Mouse (Mus musculus): ENCODE measurements around the gene Plxdc1. TPM values are rescaled to one million over a fixed set of nuclear protein-coding genes. Genes with fewer than 3 reads are reported as not detected.

The Plxdc1 gene
- polyA plus RNA-seq, 1 experiment = 11.9 TPM

GRCm38 (mm10) chr11:97945031-97945430 lies 41.2 kb downstream of the Plxdc1 start:
- H3K4me1 ChIP-seq (ENCODE audit: control insufficient read depth, insufficient read depth, low read length) = peaks cover 5% of the 10 kb centered on the region
- WGBS = 87% methylated on average over 10 of the region's 10 CpGs
- H3K4me3 ChIP-seq (replicated peaks; ENCODE audit: control insufficient read depth, low read depth, low read length) = no peak overlapping the region
- TF ChIP-seq POLR2A (IDR thresholded peaks at IDR 0.05; ENCODE audit: borderline replicate concordance, control insufficient read depth, low read depth, low read length) (no peak), CTCF (IDR thresholded peaks at IDR 0.05; ENCODE audit: control insufficient read depth, insufficient read depth, low read length) (no peak)
- H3K27ac ChIP-seq (ENCODE audit: control insufficient read depth, insufficient read depth, low read depth, low read length, poor library complexity) = no peak overlapping the region

DNA sequence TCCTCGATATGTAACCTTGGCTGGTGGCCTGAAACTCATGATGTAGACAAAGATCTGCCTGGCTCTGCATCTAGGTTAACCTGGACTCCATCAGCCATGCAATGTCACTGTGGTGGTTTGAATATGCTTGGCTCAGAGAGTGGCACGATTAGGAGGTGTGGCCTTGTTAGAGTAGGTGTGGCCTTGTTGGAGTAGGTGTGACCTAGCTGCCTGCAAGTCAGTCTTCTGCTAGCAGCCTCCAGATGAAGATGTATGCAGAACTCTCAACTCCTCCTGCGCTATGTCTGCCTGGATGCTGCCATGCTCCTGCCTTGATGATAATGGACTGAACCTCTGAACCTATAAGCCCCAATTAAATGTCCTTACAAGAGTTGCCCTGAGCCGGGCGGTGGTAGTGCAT lies 43.0 kb downstream of the Plxdc1 start:
- H3K4me1 ChIP-seq (ENCODE audit: control insufficient read depth, insufficient read depth, low read length) = peaks cover 3% of the 10 kb centered on the region; the same call in 1 of the 2 replicates
- TF ChIP-seq CTCF (IDR thresholded peaks at IDR 0.05; ENCODE audit: control insufficient read depth, insufficient read depth, low read length) (no peak), POLR2A (IDR thresholded peaks at IDR 0.05; ENCODE audit: borderline replicate concordance, control insufficient read depth, low read depth, low read length) (no peak)
- WGBS = 61% methylated on average over 5 of the region's 5 CpGs
- H3K27ac ChIP-seq (ENCODE audit: control insufficient read depth, insufficient read depth, low read depth, low read length, poor library complexity) = no peak overlapping the region
- H3K4me3 ChIP-seq (replicated peaks; ENCODE audit: control insufficient read depth, low read depth, low read length) = no peak overlapping the region

- WGBS = 34% methylated on average over 15 of the region's 15 CpGs
- Histone ChIP-seq H3K4me3 (replicated peaks; ENCODE audit: control insufficient read depth, low read depth, low read length) (no peak overlapping the region), H3K4me1 (ENCODE audit: control insufficient read depth, insufficient read depth, low read length) (peaks cover 3% of the 10 kb centered on the region; the same call in 1 of the 2 replicates), H3K27ac (ENCODE audit: control insufficient read depth, insufficient read depth, low read depth, low read length, poor library complexity) (no peak overlapping the region)
- TF ChIP-seq POLR2A (IDR thresholded peaks at IDR 0.05; ENCODE audit: borderline replicate concordance, control insufficient read depth, low read depth, low read length) (no peak), CTCF (IDR thresholded peaks at IDR 0.05; ENCODE audit: control insufficient read depth, insufficient read depth, low read length) (no peak)
Observed at GRCm38 (mm10) chr11:97942420-97943111, 43.7 kb downstream of the Plxdc1 start.

- Histone ChIP-seq H3K4me1 (ENCODE audit: control insufficient read depth, insufficient read depth, low read length) (peaks cover 3% of the 10 kb centered on the region; the same call in 1 of the 2 replicates), H3K27ac (ENCODE audit: control insufficient read depth, insufficient read depth, low read depth, low read length, poor library complexity) (no peak overlapping the region), H3K4me3 (replicated peaks; ENCODE audit: control insufficient read depth, low read depth, low read length) (no peak overlapping the region)
- 78% methylated on average over 2 of the region's 2 CpGs for WGBS
- TF ChIP-seq CTCF (IDR thresholded peaks at IDR 0.05; ENCODE audit: control insufficient read depth, insufficient read depth, low read length) (no peak), POLR2A (IDR thresholded peaks at IDR 0.05; ENCODE audit: borderline replicate concordance, control insufficient read depth, low read depth, low read length) (no peak)
Observed at GRCm38 (mm10) chr11:97937469-97938105, 48.7 kb downstream of the Plxdc1 start.

DNA sequence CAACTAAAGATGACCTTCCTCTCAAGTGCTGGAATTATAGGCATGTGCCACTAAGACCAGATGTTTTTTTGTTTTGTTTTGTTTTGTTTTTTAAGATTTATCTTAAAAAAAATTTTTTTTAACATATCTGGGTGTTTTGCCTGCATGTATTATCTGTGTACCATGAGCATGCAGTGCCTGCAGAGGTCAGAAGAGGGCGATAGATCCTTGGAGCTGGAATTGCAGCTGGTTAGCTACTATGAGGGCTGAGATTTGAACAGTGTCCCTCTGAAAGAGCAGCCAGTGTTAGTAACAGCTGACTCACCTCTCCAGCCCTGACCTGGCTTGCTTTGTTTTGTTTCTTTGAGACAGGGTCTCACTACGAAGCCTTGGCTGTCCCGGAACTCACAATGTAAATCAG lies 49.5 kb downstream of the Plxdc1 start:
- H3K27ac ChIP-seq (ENCODE audit: control insufficient read depth, insufficient read depth, low read depth, low read length, poor library complexity) = no peak overlapping the region
- WGBS = 58% methylated on average over 3 of the region's 3 CpGs
- no peaks in the 10 kb centered on the region for H3K4me1 ChIP-seq (ENCODE audit: control insufficient read depth, insufficient read depth, low read length)
- H3K4me3 ChIP-seq (replicated peaks; ENCODE audit: control insufficient read depth, low read depth, low read length) = no peak overlapping the region
- TF ChIP-seq CTCF (IDR thresholded peaks at IDR 0.05; ENCODE audit: control insufficient read depth, insufficient read depth, low read length) (peak; percentile 79), POLR2A (IDR thresholded peaks at IDR 0.05; ENCODE audit: borderline replicate concordance, control insufficient read depth, low read depth, low read length) (no peak)

DNA sequence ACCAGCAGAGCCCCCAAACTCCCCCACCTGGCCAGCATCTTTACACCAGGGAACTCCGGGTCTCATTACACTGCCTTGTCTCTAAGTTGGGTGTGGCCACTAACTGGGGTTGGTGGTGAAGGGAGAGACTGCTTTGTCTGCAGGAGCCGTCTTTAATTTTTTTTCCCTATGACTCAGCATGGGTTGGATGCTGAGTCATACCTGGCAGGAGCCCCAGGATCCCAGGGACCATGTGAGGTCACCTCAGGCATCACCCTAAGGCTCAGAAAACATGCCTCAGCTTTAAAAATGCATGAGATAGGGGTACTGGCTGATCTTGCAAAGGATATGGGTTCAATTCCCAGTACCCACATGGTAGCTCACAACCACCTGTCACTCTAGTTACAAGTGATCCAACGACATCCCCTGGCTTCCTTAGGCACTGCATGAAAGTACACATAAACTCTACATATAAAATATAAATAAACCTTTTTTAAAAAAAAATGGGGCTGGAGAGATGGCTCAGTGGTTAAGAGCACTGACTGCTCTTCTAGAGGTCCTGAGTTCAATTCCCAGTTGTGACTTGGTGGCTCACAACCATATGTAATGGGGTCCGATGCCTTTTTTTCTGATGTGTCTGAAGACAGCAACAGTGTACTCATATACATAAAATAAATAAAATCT lies 50.2 kb downstream of the Plxdc1 start:
- Histone ChIP-seq H3K4me3 (replicated peaks; ENCODE audit: control insufficient read depth, low read depth, low read length) (no peak overlapping the region), H3K4me1 (ENCODE audit: control insufficient read depth, insufficient read depth, low read length) (no peaks in the 10 kb centered on the region), H3K27ac (ENCODE audit: control insufficient read depth, insufficient read depth, low read depth, low read length, poor library complexity) (no peak overlapping the region)
- 34% methylated on average over 4 of the region's 4 CpGs for WGBS
- TF ChIP-seq POLR2A (IDR thresholded peaks at IDR 0.05; ENCODE audit: borderline replicate concordance, control insufficient read depth, low read depth, low read length) = no peak
- TF ChIP-seq CTCF (IDR thresholded peaks at IDR 0.05; ENCODE audit: control insufficient read depth, insufficient read depth, low read length) = no peak

GRCm38 (mm10) chr11:97933553-97933952 lies 52.7 kb downstream of the Plxdc1 start:
- 86% methylated on average over 1 of the region's 1 CpGs for WGBS
- TF ChIP-seq POLR2A (IDR thresholded peaks at IDR 0.05; ENCODE audit: borderline replicate concordance, control insufficient read depth, low read depth, low read length) = no peak
- no peak for TF ChIP-seq CTCF (IDR thresholded peaks at IDR 0.05; ENCODE audit: control insufficient read depth, insufficient read depth, low read length)

DNA sequence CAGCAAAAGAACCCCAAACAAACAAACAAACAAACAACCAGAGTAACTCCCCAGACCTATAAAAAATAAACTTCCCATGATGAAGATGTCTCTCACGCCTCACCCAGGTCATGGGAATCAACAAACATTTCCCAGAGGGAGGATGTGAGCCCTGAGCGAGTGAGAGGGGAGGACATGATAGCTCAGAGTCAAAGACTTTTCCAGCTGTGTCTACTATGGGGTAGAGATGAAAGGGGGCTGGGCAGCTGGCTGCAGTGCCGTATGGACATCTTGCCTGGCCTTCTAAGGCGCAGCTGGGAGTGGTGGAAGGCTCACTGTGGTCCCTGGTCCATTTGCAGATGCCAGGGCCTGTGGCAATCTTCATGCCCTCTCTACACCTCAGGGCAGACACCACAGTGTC lies 57.3 kb downstream of the Plxdc1 start:
- TF ChIP-seq POLR2A (IDR thresholded peaks at IDR 0.05; ENCODE audit: borderline replicate concordance, control insufficient read depth, low read depth, low read length) (no peak), CTCF (IDR thresholded peaks at IDR 0.05; ENCODE audit: control insufficient read depth, insufficient read depth, low read length) (no peak)
- 80% methylated on average over 4 of the region's 4 CpGs for WGBS
- H3K27ac ChIP-seq (ENCODE audit: control insufficient read depth, insufficient read depth, low read depth, low read length, poor library complexity) = no peak overlapping the region
- no peak overlapping the region for H3K4me3 ChIP-seq (replicated peaks; ENCODE audit: control insufficient read depth, low read depth, low read length)
- H3K4me1 ChIP-seq (ENCODE audit: control insufficient read depth, insufficient read depth, low read length) = no peaks in the 10 kb centered on the region

More at GRCm38 (mm10) chr11:97933553-97933952, 52.7 kb downstream of the Plxdc1 start:
- Histone ChIP-seq H3K4me1 (ENCODE audit: control insufficient read depth, insufficient read depth, low read length) (no peaks in the 10 kb centered on the region), H3K27ac (ENCODE audit: control insufficient read depth, insufficient read depth, low read depth, low read length, poor library complexity) (no peak overlapping the region), H3K4me3 (replicated peaks; ENCODE audit: control insufficient read depth, low read depth, low read length) (no peak overlapping the region)
